Mouse (Mus musculus) bone marrow, adult 2 months (tissue): ENCODE measurements around the gene Apol8. TPM values are rescaled to one million over a fixed set of nuclear protein-coding genes. Genes with fewer than 3 reads are reported as not detected.
A peak's percentile ranks its signal among the peaks of the same experiment; 100 is the strongest.

ENCODE experiments used
- H3K27ac ChIP-seq: fragments of 200-500 bp; 2 replicates; pipeline ENCODE4 v1.5.1; 2012; ENCODE audit warnings: low read depth, mild to moderate bottlenecking, control low read depth, inconsistent platforms, low read length; ENCODE audit not compliant: control insufficient read depth, poor library complexity, insufficient read depth
- H3K4me1 ChIP-seq: fragments of 200-500 bp; 2 replicates; pipeline ENCODE4 v1.6.1; 2011; ENCODE audit warnings: low read length; ENCODE audit not compliant: control insufficient read depth, insufficient read depth
- H3K4me3 ChIP-seq: fragments of 200-500 bp; replicated peaks from 2 replicates; pipeline ENCODE3; 2011; ENCODE audit warnings: mild to moderate bottlenecking, low read depth, low read length, control low read depth; ENCODE audit not compliant: control insufficient read depth
- CTCF ChIP-seq: fragments of 200-500 bp; IDR thresholded peaks from 2 replicates; pipeline ENCODE4 v1.5.1; 2011; ENCODE audit warnings: low read length, control low read depth; ENCODE audit not compliant: control insufficient read depth, insufficient read depth
- POLR2A ChIP-seq: fragments of 200-500 bp; IDR thresholded peaks from 2 replicates; pipeline ENCODE4 v1.6.1; 2011; ENCODE audit warnings: low read depth, mild to moderate bottlenecking, control low read depth, low read length, borderline replicate concordance; ENCODE audit not compliant: control insufficient read depth
- WGBS: fragments of 180-500 bp; shearing (Covaris S2); methylation state at CpG from one replicate; pipeline ENCODE4 v1.1.7; 2018; 5-methylcytosine and 5-hydroxymethylcytosine counted together
- polyA plus RNA-seq: library from polyadenylated mRNA; stranded (reverse); fragments of >200 nt; gene quantifications from 2 replicates; pipeline ENCODE4 v1.2.4, GENCODE M21; 2011; ENCODE audit warnings: low replicate concordance; ENCODE audit not compliant: missing spikeins, insufficient read depth, insufficient read length

Gene Apol8
- 47.8 and 48.7 TPM in 2 replicates for polyA plus RNA-seq

- peak within 1 kb of the TSS; percentile 68; the same call in 1 of the 2 replicates for H3K27ac ChIP-seq
- TF ChIP-seq POLR2A (no peak), CTCF (peak; percentile 99)
- WGBS, result 3% methylated on average over 9 of the region's 9 CpGs
- H3K4me1 ChIP-seq, result peaks cover 1% of the 10 kb centered on the region; the same call in 1 of the 2 replicates
- H3K4me3 ChIP-seq, result peak within 1 kb of the TSS; percentile 39
Observed at GRCm38 (mm10) chr15:77756848-77757247, at the start of gene Apol8. TSS of gene Apol8 (minus strand) at chr15:77757003.

- H3K4me1 ChIP-seq, result peaks cover 17% of the 10 kb centered on the region
- TF ChIP-seq CTCF (no peak), POLR2A (no peak)
- H3K4me3 ChIP-seq, result no peak overlapping the region
- WGBS, result 39% methylated on average over 4 of the region's 4 CpGs
- H3K27ac ChIP-seq, result peak overlapping the region; percentile 64
Observed at GRCm38 (mm10) chr15:77805657-77806056, 48.9 kb upstream of the Apol8 start.

GRCm38 (mm10) chr15:77804949-77805348 is 48.1 kb upstream of the Apol8 start:
- no peak overlapping the region for H3K4me3 ChIP-seq
- H3K27ac ChIP-seq, result no peak overlapping the region
- no peak for TF ChIP-seq CTCF
- no peak for TF ChIP-seq POLR2A
- peaks cover 18% of the 10 kb centered on the region for H3K4me1 ChIP-seq
- WGBS, result 74% methylated on average over 9 of the region's 9 CpGs

DNA sequence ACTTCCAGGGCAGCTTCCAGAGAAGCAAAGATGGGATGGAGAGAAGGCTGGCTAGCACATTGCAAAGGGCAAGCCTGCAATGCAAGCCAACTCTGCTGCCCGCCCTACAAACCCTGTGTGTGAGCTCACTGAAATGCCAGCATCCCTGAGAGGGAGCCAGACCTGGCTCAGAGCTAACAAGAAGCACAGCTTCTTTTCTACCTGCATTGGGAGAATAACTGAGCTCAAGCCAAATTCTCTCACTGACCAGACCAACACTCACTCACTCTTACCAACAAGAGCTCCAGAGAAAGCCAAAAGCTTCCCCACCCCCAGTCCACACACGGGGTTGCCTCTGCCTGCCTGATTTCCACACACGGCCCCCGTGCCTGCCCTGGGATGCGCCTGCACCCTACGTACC is 47.7 kb upstream of the Apol8 start:
- TF ChIP-seq POLR2A, result no peak
- no peak for TF ChIP-seq CTCF
- no peak overlapping the region for H3K27ac ChIP-seq
- no peak overlapping the region for H3K4me3 ChIP-seq
- peaks cover 22% of the 10 kb centered on the region for H3K4me1 ChIP-seq
- 74% methylated on average over 6 of the region's 6 CpGs for WGBS

GRCm38 (mm10) chr15:77803747-77804146 is 46.9 kb upstream of the Apol8 start:
- Histone ChIP-seq H3K27ac (peak overlapping the region; percentile 17; the same call in 1 of the 2 replicates), H3K4me3 (no peak overlapping the region), H3K4me1 (peaks cover 26% of the 10 kb centered on the region)
- TF ChIP-seq POLR2A (no peak), CTCF (no peak)
- 70% methylated on average over 3 of the region's 3 CpGs for WGBS

GRCm38 (mm10) chr15:77802992-77803391 is 46.2 kb upstream of the Apol8 start:
- no peak for TF ChIP-seq POLR2A
- peak; percentile 14; the same call in 1 of the 2 replicates for TF ChIP-seq CTCF
- WGBS, result 83% methylated on average over 4 of the region's 4 CpGs
- peaks cover 29% of the 10 kb centered on the region for H3K4me1 ChIP-seq
- H3K27ac ChIP-seq, result 0 out of 2 replicates have a peak overlapping the region, but pooled peaks have one; percentile 4
- H3K4me3 ChIP-seq, result no peak overlapping the region

- H3K4me3 ChIP-seq, result no peak overlapping the region
- H3K4me1 ChIP-seq, result peaks cover 30% of the 10 kb centered on the region
- TF ChIP-seq POLR2A (no peak), CTCF (no peak)
- WGBS, result 9% methylated on average over 4 of the region's 4 CpGs
- peak overlapping the region; percentile 73 for H3K27ac ChIP-seq
Observed at GRCm38 (mm10) chr15:77801188-77801587, 44.4 kb upstream of the Apol8 start.

- no peak overlapping the region for H3K4me3 ChIP-seq
- peaks cover 30% of the 10 kb centered on the region for H3K4me1 ChIP-seq
- peak overlapping the region; percentile 73 for H3K27ac ChIP-seq
- no peak for TF ChIP-seq POLR2A
- TF ChIP-seq CTCF, result no peak
Observed at GRCm38 (mm10) chr15:77800511-77800910, 43.7 kb upstream of the Apol8 start.
